Mouse (Mus musculus) left cerebral cortex, postnatal 4 days (tissue): ENCODE data around the gene Fbxo39. TPM values are rescaled to one million over a fixed set of nuclear protein-coding genes. Genes with fewer than 3 reads are reported as not detected.
A peak's percentile ranks its signal among the peaks of the same experiment; 100 is the strongest.

Experiments
- DNase-seq: peaks from one replicate; pipeline ENCODE4 v3.0.0-alpha.2; 2022
- intact Hi-C: fragments of 180-260 bp; cut with DNase I; formaldehyde crosslinking; loops from one replicate; pipeline ENCODE4 v1.15.1; 2025
- total RNA-seq, 2 experiments: library from RNA; stranded (reverse); gene quantifications; 2 replicates each; pipeline ENCODE4 v1.2.3; 2021

Fbxo39 gene
- not detected for total RNA-seq

- no peak for DNase-seq
- intact Hi-C loops: no loop called here
Measured at GRCm38 (mm10) chr11:72314151-72314895, at the start of gene Fbxo39. Gene Fbxo39, plus strand, starts transcription at chr11:72314444.

- DNase-seq: peak; percentile 40
- intact Hi-C loops: loop anchor here (5.0 kb wide), 1 partner anchor 33 kb away; no protein-coding TSS in a partner anchor
Measured at GRCm38 (mm10) chr11:72265483-72265882, 48.8 kb upstream of the Fbxo39 start.

GRCm38 (mm10) chr11:72266207-72266959, 47.9 kb upstream of the Fbxo39 start:
- intact Hi-C loops: loop anchor here (5.0 kb wide), 1 partner anchor 34 kb away; no protein-coding TSS in a partner anchor
- peak; percentile 81 for DNase-seq

DNA sequence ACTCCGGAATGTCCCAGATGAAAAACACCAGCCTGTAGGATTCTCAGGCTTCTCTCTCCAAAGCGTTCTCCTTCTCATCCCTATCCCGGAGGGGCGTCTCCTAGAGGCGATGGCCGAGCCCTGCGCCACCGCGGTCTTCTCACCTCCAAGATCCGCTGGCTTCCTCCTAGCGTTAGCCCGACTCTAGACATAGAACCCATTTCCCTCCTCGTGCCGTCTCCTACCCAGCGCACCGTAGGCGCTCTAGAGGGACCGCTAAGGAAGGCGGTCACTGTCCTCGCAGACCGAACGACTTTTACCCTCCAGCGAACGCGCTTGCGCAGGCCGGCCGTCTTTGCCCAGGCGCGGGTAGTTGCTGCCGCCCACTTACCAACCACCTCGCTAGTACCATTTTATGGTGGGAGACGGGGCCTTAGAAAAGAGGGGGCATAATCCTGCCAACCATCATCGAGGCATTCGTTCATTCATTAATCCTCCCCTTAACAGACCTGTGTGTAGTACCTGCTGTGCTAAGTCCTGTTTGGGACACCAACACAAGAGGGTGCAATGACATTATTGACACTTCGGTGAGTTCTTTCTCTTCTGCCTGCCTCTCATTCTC, 47.2 kb upstream of the Fbxo39 start, which contains the start of gene Slc13a5:
Gene Slc13a5 (minus strand): TSS at position 263 of the 601 bp plus-strand sequence.
- peak; percentile 31 for DNase-seq
- intact Hi-C loops: loop anchor here (5.0 kb wide), 1 partner anchor 35 kb away; no protein-coding TSS in a partner anchor

- no peak for DNase-seq
- intact Hi-C loops: no loop called here
Measured at GRCm38 (mm10) chr11:72271761-72272160, 42.5 kb upstream of the Fbxo39 start.

- DNase-seq: no peak
- intact Hi-C loops: no loop called here
Measured at GRCm38 (mm10) chr11:72273341-72273740, 40.9 kb upstream of the Fbxo39 start.

DNA sequence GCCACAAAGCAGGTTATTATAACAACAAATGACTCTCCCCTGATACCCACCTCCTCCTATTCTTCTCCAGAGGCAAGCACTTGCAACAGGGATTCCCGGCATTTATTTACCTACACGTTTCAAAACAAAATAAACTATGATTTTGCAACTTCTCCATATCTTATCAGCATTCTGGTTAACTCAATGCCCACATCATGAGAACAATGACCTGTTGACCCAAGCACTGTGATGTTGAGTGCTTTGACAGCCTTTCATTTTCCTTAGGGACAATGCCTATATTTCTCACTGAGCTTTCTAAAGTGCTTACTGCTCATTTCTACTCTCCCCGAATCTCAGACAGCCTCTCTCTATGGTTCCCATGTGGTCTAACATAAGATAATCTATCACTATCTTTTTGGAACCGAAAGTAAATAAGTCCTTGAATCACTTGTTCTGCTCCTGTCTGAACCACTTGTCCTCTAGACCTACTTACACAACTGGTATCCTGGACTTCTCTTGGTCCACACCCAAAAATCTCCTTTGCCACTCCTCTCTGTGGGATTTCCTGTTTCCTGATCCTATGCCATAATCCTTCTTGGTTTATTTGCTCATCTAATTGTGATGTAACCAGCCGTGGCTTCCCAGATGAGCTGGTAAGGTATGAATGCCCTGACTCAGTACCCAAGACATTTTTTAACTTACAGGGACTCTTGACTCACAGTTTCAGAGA, 32.9 kb upstream of the Fbxo39 start:
- no peak for DNase-seq
- intact Hi-C loops: no loop called here

DNA sequence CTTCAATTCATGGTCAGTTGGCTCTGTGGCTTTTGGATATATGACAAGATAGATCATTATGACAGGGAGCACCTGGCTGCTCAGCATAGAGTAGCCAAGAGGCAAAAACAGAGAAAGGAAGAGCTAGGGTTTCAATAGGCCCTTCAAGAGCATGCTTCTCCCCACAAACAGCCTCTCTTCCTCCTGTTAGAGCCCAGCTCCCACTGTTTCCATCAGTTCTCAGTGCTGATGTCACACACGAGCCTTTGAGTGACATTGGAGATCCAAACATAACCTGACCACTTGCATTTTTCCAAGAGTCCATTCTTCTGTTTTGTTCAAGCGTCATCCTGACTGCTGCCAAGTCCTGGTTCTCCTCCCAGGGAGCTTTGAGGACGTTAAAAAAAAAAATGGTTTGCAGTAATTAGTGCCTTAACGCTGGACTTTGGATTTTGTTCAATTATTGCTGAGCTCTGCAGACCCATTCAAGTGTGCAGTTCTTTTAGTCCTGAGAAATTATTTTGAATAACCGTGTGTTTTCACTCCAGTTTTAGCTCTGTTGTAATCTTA, 32.3 kb upstream of the Fbxo39 start:
- DNase-seq: no peak
- intact Hi-C loops: no loop called here

DNA sequence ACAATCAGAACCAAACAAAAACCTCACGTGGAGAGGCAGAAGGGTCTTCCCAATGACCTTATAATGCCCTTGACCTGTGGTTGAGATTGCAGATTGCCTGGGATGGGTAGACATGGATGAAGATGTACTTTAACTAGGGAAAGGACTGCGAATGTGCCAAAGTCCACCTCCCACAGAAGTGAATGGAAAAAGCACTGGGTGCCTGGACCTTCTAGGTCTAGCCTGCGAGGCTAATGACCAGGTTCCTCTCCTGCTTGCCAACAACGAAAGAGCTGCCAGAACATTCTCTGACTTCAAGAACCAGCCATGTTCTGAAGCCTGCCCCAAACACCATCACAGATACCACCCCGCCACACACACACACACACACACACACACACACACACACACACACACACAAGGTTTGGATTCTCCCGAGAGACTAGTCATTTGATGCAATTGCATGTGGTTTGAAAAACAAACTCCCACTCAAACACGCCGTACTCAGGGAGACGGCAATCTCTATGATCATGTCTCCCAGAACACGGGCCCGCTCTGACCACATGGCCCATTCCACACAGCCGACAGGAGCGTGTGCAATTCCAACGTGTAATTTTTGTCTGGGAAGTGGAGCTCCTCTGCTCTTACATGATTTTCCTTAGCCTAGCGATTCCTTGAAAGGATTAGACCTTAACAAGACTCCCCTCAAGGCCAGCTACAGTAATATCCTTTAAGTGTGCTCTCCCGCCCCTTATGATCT, 30.6 kb upstream of the Fbxo39 start:
- no peak for DNase-seq
- intact Hi-C loops: no loop called here

- no peak for DNase-seq
- intact Hi-C loops: no loop called here
Measured at GRCm38 (mm10) chr11:72284532-72285182, 29.6 kb upstream of the Fbxo39 start.

DNA sequence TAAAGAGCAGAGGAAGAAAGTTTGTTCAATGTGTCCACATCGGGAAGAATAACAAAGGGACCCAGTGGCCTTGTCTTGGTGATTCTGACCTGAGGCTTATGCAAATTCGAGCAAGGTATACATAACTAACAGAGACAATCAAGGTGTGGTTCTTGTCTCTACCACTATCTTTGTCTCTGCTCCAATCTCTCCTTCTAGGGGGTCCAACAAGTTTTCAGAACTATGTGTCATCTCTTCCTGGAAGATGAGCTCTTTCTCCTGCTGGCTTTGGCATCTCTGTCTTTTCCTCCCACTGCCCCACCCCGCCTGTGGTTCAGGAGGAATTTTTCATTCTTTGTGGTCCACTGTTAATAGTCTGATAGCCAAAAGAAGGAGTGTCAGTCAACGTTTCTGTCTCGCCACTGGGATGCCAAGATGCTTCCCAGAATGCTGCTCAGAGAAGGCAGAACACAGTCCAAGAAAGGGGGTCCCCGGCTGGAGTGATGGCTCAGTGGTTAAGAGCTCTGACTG, 28.2 kb upstream of the Fbxo39 start:
- intact Hi-C loops: no loop called here
- DNase-seq: no peak

DNA sequence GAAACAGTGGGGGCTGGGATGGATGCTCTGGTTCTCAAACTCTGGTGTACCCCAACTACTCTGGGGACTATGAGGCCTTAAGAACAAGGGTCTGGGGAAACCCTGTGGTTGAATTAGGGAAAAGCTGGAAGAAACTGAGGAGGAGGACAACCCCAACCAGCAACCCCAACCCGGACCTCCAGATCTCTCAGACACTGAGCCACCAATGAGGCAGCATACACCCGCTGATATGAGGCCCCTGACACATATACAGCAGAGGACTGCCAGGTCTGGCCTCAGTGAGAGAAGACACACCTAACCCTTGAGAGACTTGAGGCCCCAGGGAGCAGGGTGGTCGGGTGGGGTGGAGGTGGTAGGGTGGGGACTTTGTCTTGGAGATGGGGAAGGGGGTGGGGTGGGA, 27.6 kb upstream of the Fbxo39 start:
- no peak for DNase-seq
- intact Hi-C loops: no loop called here

DNA sequence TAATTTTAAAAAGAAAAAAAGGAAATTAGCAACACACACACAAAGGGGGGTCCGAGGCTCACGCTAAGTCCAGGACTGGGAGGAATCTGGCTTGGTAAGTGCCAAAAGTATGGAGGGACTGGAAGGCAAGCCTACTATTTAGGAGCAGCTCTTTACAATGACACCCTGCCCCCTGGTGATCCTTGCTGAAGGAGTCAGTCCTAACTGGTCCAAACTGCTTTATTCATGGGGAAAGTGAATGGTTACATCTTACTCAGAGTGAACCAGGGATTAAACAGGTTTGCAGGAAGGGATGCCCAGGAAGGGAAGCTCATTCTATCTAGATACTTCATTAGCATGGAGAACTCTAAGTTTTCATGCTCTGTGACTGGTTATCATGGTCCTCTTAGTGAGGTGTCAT, 27.1 kb upstream of the Fbxo39 start:
- intact Hi-C loops: no loop called here
- DNase-seq: no peak

DNA sequence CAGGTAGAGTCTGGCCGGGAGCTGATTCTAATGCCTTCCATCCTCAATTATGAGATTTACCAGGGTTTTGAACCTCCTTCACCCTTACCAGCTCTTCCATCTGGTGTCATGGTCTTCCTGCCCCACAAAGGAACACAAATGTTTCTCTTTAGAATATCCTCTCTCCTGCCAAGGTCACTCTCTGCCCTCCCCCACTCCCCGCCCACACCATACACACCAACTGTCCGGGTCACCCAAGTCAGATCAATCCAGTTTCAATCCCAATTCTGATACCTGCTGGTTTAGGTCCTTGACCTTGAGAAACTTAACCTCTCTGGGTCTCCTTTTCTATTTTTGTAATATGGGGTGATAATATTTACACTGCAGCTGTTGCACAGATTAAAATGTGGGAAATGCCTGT, 26.7 kb upstream of the Fbxo39 start:
- intact Hi-C loops: no loop called here
- DNase-seq: no peak

- intact Hi-C loops: no loop called here
- no peak for DNase-seq
Measured at GRCm38 (mm10) chr11:72293116-72293515, 21.1 kb upstream of the Fbxo39 start.

DNA sequence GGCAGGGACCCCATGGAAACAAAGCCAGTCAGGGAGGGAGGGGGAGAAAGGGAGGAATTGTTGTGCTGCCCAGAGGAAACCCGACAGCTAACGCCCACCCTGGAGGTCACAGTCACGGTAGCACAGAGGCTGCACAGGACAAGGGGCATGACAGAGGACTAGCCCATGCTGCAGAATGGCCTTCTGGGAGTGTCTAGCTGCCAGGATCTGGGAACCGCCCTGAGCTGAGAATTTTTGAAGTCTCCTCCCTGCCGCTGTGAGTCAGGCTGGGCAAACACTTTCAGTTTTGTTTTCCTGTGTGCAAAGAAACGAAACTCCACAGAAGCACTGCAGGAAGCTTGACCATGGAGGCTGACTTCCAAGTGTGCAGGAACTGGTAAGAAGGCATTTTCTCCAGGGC, 12.9 kb upstream of the Fbxo39 start, which contains the start of gene Xaf1:
Gene Xaf1 (plus strand): TSS at position 296 of the 400 bp plus-strand sequence.
- intact Hi-C loops: no loop called here
- DNase-seq: no peak

- intact Hi-C loops: no loop called here
- peak; percentile 71 for DNase-seq
Measured at GRCm38 (mm10) chr11:72302230-72302629, 12.0 kb upstream of the Fbxo39 start.

DNA sequence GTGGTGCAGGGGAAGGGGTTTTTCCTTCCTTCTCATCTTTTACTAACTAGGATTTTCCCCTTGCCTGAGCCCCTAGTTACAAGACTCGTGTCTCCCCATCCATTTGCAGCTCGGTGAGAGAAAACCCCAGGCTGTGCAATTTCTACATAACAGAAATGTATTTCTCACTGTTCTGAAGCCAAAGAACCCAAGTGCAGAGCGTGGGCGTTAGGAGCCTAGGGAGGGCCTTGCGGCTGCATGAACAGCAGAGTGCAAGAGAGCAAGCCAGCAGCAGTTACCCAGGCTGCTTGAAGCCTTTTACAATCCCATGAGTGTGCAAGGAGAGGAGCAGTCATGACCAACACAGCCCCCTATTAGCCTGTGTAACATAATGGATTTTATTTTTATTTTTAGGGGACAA, 6.8 kb upstream of the Fbxo39 start:
- no peak for DNase-seq
- intact Hi-C loops: no loop called here

DNA sequence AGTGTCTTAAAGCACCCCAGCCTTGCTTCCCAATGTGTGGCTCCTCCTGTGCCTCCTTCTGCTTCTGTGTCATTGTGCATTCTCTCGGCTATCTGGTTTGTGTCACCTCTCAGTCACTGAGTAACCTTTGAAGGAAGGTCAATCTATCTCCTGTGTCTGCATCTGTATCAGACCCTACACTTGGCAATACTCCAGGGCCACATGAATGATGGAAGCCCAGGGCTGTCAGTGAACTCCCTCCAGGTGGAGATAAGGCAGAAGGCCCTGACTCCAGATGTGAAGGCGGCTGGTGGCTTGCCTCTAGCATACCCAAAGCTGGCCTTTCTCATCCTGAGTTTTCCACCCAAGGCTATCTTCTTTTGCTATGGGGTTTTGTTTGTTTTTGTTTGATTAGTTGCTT, 5.3 kb upstream of the Fbxo39 start:
- intact Hi-C loops: no loop called here
- no peak for DNase-seq
